Mouse (Mus musculus): ENCODE data around the gene Sdk1.

- TF ChIP-seq CTCF (IDR thresholded peaks at IDR 0.05; ENCODE audit: low read depth) (no peak), EP300 (IDR thresholded peaks at IDR 0.05; ENCODE audit: low read depth) (no peak)
Observed at GRCm38 (mm10) chr5:141391153-141391552, 149.9 kb downstream of the Sdk1 start.

All from heart, postnatal 0 days (tissue).